Mouse (Mus musculus): Measurements from ENCODE around the gene Hsp90aa1. TPM values are rescaled to one million over a fixed set of nuclear protein-coding genes. Genes with fewer than 3 reads are reported as not detected.
"Not testable (repeated sequence)": the region's sequence is repeated elsewhere in the genome, so short reads cannot be mapped to it uniquely, and the experiment has no call there.

Hsp90aa1 gene
- 271 and 357 TPM in 2 replicates for polyA plus RNA-seq (2015; fragmentation: Nextera tagmentation; extraction: Ambion mirVana)

DNA sequence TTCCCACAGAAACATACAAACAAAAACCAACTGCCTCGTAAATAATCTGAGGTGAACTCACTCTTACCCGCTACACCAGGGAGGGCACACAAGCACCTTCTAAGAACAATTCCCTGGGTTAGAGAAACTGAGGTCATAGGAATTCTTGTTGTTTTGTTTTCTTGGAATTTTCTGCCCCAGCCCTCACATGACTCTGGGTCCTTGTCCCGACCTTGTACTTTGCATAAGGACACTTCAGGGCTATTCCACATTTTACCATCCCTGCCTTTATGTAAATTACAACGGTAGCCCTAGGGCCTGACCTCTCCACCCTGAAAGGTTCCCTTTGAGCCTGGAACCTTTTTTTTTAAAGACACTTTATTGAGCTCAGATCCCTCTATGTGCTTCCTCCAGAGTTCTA, at the start of gene Hsp90aa1:
Gene Hsp90aa1, minus strand, starts transcription at position 173 of the 400 bp plus-strand sequence.
- no peaks in the 10 kb centered on the region for H3K9me3 ChIP-seq (ENCODE audit: low read length)
- H3K4me3 ChIP-seq (ENCODE audit: low read depth, low read length): no peak within 1 kb of the TSS
- H3K9ac ChIP-seq (replicated peaks; ENCODE audit: low read depth): no peak within 1 kb of the TSS
- ATAC-seq (no peak), DNase-seq (ENCODE audit: low spot score) (no peak)
- 53% methylated on average over 4 of the region's 4 CpGs for WGBS
- no peaks in the 10 kb centered on the region for H3K4me1 ChIP-seq (ENCODE audit: insufficient read depth, low read depth, low read length)
- H3K27ac ChIP-seq (ENCODE audit: low read length): no peak within 1 kb of the TSS
- no peaks in the 10 kb centered on the region for H3K36me3 ChIP-seq (ENCODE audit: insufficient read depth, low read length)
- H3K4me2 ChIP-seq (replicated peaks; ENCODE audit: low read depth, low read length): no peak within 1 kb of the TSS
- TF ChIP-seq CTCF (IDR thresholded peaks at IDR 0.05) (no peak), EP300 (IDR thresholded peaks at IDR 0.05) (no peak)
- no peaks in the 10 kb centered on the region for H3K27me3 ChIP-seq (replicated peaks; ENCODE audit: insufficient read depth, low read length)

DNA sequence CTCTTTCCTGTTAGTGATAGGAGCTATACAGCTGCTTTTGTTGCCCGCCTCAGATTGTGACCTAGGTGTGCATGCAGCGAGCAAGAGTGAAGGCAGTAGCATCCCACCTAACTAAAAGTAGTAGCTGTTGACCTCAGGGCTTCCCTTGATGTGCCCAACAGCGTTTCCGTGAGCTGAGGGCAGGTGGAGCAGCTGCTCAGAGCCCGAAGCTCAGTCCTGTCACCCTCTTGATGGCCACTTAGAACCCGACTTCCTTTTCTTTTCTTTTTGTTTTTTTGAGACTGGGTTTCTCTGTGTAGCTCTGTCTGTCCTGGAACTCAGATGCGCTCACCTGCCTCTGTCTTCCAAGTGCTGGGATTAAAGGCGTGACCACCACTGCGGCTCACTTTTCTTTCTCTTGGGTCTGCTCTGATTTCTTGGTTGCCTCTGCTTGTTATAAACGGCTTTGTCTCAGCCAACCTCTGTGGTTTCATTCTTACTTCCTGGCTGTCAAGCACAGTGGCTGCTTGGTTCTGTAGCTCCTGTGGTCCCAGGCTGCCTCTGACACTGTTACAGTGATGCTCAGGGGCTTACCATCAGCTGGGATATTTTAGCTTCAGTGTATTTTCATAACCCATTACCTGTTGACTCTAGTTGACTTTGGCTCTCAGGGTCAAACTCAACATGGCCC, 48.4 kb upstream of the Hsp90aa1 start:
- TF ChIP-seq EP300 (IDR thresholded peaks at IDR 0.05): no peak
- no peak for TF ChIP-seq CTCF (IDR thresholded peaks at IDR 0.05)
- ATAC-seq (no peak), DNase-seq (ENCODE audit: low spot score) (no peak)
- Histone ChIP-seq H3K4me2 (replicated peaks; ENCODE audit: low read depth, low read length) (no peak overlapping the region), H3K36me3 (ENCODE audit: insufficient read depth, low read length) (peaks cover 4% of the 10 kb centered on the region; the same call in 1 of the 2 replicates), H3K4me1 (ENCODE audit: insufficient read depth, low read depth, low read length) (no peaks in the 10 kb centered on the region), H3K27ac (ENCODE audit: low read length) (no peak overlapping the region), H3K27me3 (replicated peaks; ENCODE audit: insufficient read depth, low read length) (no peaks in the 10 kb centered on the region), H3K9ac (replicated peaks; ENCODE audit: low read depth) (no peak overlapping the region), H3K4me3 (ENCODE audit: low read depth, low read length) (no peak overlapping the region), H3K9me3 (ENCODE audit: low read length) (no peaks in the 10 kb centered on the region)
- WGBS: 63% methylated on average over 10 of the region's 10 CpGs

DNA sequence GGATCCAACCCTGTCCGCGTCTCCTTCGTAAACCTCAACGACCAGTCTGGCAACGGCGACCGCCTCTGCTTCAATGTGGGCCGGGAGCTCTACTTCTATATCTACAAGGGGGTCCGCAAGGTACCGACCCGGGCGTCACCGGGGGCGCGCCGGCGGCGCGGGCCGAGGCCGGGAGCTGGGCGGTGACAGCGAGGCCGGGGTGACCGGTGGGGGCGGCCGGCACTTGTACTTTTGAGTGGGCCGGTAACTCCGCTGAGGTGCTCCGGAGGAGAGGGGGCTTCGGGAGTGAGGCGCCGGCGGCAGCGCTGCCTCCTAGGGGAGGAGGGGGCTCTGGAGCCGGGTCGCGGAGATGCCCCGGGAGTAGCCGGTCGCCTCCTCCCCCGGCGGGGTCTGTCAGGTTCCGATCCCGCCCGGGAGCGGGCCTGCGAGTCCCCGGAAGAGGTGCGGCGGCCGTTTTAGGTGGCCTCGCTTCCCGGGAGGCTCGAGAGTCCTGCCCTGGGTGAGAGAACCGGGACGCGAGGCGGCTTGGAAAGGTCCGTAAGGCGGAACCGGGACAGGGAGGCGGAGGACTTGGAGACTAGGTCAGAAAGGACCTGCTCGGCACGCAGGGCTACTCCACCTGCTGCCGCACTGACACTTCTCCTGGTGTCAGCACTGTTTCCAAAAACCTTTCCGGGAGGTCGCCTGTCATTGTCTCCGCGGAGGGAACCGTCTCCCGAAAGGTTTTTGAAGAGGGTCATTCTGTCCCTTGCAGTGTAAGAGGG, 35.8 kb upstream of the Hsp90aa1 start:
- no peaks in the 10 kb centered on the region for H3K27me3 ChIP-seq (replicated peaks; ENCODE audit: insufficient read depth, low read length)
- peak; percentile 42 for ATAC-seq

DNA sequence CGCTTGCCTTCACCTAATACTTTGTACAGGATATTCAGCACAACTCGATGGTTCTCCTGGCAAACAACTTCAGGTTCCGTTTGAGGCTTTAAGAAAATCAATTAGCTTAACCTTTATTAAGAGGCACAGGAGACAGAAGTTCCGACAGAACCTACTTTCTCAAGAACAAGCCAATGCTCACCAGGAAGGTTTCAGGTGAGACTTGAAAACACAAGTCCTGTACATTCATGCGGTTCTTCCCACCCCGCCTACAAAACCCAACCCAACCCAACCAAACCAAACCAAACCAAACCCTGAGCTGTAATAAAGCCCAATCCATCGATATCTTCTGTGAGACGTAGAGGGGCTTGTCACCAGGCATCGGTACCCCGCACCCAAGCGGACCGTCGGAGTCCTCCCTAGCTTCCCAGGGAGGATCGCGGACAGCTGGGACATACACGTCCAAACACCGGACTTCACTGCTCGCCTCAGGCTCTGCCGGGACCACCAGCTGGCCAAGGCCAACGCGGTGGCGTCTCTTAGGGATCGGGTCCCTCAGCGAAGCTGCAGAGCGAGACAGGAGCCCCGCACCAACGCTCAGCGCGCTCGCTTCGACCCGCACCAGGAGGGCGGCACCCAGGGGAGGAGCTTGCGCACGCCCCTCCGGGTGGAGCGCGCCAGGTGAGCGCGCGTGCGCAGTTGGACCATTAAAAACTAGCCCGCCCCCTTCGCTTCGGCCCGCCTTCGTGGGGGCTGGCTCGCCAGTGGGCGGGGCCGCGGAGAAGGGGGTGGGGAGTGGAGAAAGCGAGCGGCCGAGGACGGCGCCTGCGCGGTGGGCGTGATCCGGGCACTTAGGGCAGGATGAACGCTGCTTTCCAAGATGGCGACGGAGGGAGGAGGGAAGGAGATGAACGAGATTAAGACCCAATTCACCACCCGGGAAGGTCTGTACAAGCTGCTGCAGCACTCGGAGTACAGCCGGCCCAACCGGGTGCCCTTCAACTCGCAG, 34.9 kb upstream of the Hsp90aa1 start, which contains the start of gene Wdr20:
Gene Wdr20, plus strand, starts transcription at position 775 of the 988 bp plus-strand sequence.
- peak within 1 kb of the TSS; percentile 86 for H3K4me2 ChIP-seq (replicated peaks; ENCODE audit: low read depth, low read length)
- H3K9ac ChIP-seq (replicated peaks; ENCODE audit: low read depth): peak within 1 kb of the TSS; percentile 98
- WGBS: under 1% methylated on average over 62 of the region's 69 CpGs
- no peaks in the 10 kb centered on the region for H3K36me3 ChIP-seq (ENCODE audit: insufficient read depth, low read length)
- peak within 1 kb of the TSS; percentile 81 for H3K27ac ChIP-seq (ENCODE audit: low read length)
- ATAC-seq (peak; percentile 98), DNase-seq (ENCODE audit: low spot score) (peak; percentile 97)
- H3K9me3 ChIP-seq (ENCODE audit: low read length): no peaks in the 10 kb centered on the region
- peak; percentile 15; the same call in 1 of the 2 replicates for TF ChIP-seq CTCF (IDR thresholded peaks at IDR 0.05)
- TF ChIP-seq EP300 (IDR thresholded peaks at IDR 0.05): no peak
- no peaks in the 10 kb centered on the region for H3K27me3 ChIP-seq (replicated peaks; ENCODE audit: insufficient read depth, low read length)
- H3K4me1 ChIP-seq (ENCODE audit: insufficient read depth, low read depth, low read length): peaks cover 7% of the 10 kb centered on the region
- peak within 1 kb of the TSS; percentile 96 for H3K4me3 ChIP-seq (ENCODE audit: low read depth, low read length)

More for the DNA sequence above, 35.8 kb upstream of the Hsp90aa1 start:
- WGBS: 1% methylated on average over 62 of the region's 72 CpGs
- Histone ChIP-seq H3K4me1 (ENCODE audit: insufficient read depth, low read depth, low read length) (peaks cover 7% of the 10 kb centered on the region), H3K4me3 (ENCODE audit: low read depth, low read length) (peak overlapping the region; percentile 96), H3K4me2 (replicated peaks; ENCODE audit: low read depth, low read length) (peak overlapping the region; percentile 86), H3K9ac (replicated peaks; ENCODE audit: low read depth) (peak overlapping the region; percentile 98), H3K36me3 (ENCODE audit: insufficient read depth, low read length) (no peaks in the 10 kb centered on the region), H3K27ac (ENCODE audit: low read length) (peak overlapping the region; percentile 81), H3K9me3 (ENCODE audit: low read length) (no peaks in the 10 kb centered on the region)
- no peak for TF ChIP-seq EP300 (IDR thresholded peaks at IDR 0.05)
- no peak for TF ChIP-seq CTCF (IDR thresholded peaks at IDR 0.05)
- DNase-seq (ENCODE audit: low spot score): peak; percentile 40

DNA sequence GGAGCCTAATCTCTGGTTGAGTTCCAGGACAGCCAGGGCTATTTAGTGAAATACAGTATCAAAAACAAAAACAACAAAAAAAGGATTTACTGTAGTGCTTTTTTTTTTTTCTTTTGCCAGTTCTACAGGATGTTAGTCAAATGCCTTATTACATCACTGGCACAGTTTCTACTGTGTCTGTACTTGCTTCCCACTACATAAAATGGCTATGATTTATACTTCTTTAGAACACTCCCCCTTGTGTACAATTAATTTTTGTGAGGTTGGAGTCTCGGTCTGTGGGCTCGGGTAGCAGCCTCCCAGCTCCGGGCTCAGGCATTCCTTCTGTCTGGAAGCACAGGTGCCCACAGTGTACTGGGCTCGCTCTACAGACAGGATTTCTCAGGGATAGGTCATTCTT, 34.1 kb upstream of the Hsp90aa1 start:
- 8% methylated on average over 4 of the region's 4 CpGs for WGBS
- ATAC-seq: no peak
- H3K27me3 ChIP-seq (replicated peaks; ENCODE audit: insufficient read depth, low read length): no peaks in the 10 kb centered on the region
- no peak overlapping the region for H3K27ac ChIP-seq (ENCODE audit: low read length)
- H3K4me1 ChIP-seq (ENCODE audit: insufficient read depth, low read depth, low read length): peaks cover 7% of the 10 kb centered on the region
- TF ChIP-seq CTCF (IDR thresholded peaks at IDR 0.05): no peak
- no peak for TF ChIP-seq EP300 (IDR thresholded peaks at IDR 0.05)
- no peak overlapping the region for H3K9ac ChIP-seq (replicated peaks; ENCODE audit: low read depth)
- DNase-seq (ENCODE audit: low spot score): peak; percentile 20
- peak overlapping the region; percentile 96 for H3K4me3 ChIP-seq (ENCODE audit: low read depth, low read length)
- no peaks in the 10 kb centered on the region for H3K9me3 ChIP-seq (ENCODE audit: low read length)
- peak overlapping the region; percentile 86 for H3K4me2 ChIP-seq (replicated peaks; ENCODE audit: low read depth, low read length)
- no peaks in the 10 kb centered on the region for H3K36me3 ChIP-seq (ENCODE audit: insufficient read depth, low read length)

DNA sequence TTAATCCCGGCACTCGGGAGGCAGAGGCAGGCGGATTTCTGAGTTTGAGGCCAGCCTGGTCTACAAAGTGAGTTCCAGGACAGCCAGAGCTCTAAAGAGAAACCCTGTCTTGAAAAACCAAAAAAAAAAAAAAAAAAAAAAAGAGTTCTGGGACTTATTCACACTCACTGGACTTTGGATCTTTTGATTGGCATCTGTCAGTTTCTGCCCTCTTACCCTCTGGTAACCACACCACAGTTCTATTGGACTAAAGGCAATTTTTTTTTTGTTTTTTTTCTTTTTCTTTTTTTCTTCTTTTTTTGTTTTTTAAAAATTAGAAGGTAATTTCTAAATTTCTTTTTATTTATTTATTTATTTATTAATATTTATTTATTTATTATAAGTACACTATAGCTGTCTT, 30.7 kb upstream of the Hsp90aa1 start:
- not testable (repeated sequence) for H3K27me3 ChIP-seq (replicated peaks; ENCODE audit: insufficient read depth, low read length); H3K4me2 ChIP-seq (replicated peaks; ENCODE audit: low read depth, low read length); H3K36me3 ChIP-seq (ENCODE audit: insufficient read depth, low read length); H3K4me3 ChIP-seq (ENCODE audit: low read depth, low read length); ATAC-seq; H3K27ac ChIP-seq (ENCODE audit: low read length); DNase-seq (ENCODE audit: low spot score); H3K4me1 ChIP-seq (ENCODE audit: insufficient read depth, low read depth, low read length); H3K9ac ChIP-seq (replicated peaks; ENCODE audit: low read depth); H3K9me3 ChIP-seq (ENCODE audit: low read length)
- 98% methylated on average over 3 of the region's 3 CpGs for WGBS
